Mouse (Mus musculus): ENCODE data around the gene Gpc3.

- TF ChIP-seq POLR2A (IDR thresholded peaks at IDR 0.05; ENCODE audit: control insufficient read depth, low read depth, low read length) = no peak
- TF ChIP-seq CTCF (IDR thresholded peaks at IDR 0.05; ENCODE audit: control insufficient read depth, insufficient read depth, insufficient replicate concordance, low read depth, low read length) = no peak
Measured at GRCm38 (mm10) chrX:52613328-52614030, at the start of gene Gpc3.

Data from testis, adult 2 months (tissue).